Mouse (Mus musculus) ES-Bruce4 (cell line): Measurements from ENCODE around the gene Cipc.

Source experiments
- CTCF ChIP-seq: IDR thresholded peaks from one replicate; pipeline ENCODE4 v1.8.1; 2011; ENCODE audit warnings: low read depth, low read length
- POLR2A ChIP-seq: IDR thresholded peaks from one replicate; pipeline ENCODE4 v1.8.1; 2011; ENCODE audit warnings: low read length; ENCODE audit not compliant: insufficient read depth

- TF ChIP-seq POLR2A (no peak), CTCF (no peak)
These were observed 43.9 kb downstream of the Cipc start for GRCm38 (mm10) chr12:86990755-86991110.
